Mouse (Mus musculus): ENCODE measurements around the gene Pip4k2c. TPM values are rescaled to one million over a fixed set of nuclear protein-coding genes. Genes with fewer than 3 reads are reported as not detected.

The Pip4k2c gene
- polyA plus RNA-seq, 1 experiment, result 22.2 TPM

GRCm38 (mm10) chr10:127213272-127213671, 1.9 kb upstream of the Pip4k2c start:
- DNase-seq (ENCODE audit: low read depth in 1 of 2, low spot score in 2 of 2), result no peak
- 90% methylated on average over 8 of the region's 8 CpGs for WGBS
- H3K27ac ChIP-seq (ENCODE audit: insufficient read depth, low read length), result no peak overlapping the region
- H3K4me3 ChIP-seq (ENCODE audit: extremely low read depth, insufficient read depth, insufficient read length), result no peak overlapping the region
- no peaks in the 10 kb centered on the region; the same call in 1 of the 2 replicates for H3K36me3 ChIP-seq (ENCODE audit: control insufficient read depth, insufficient read depth, low read length)
- TF ChIP-seq POLR2A (IDR thresholded peaks at IDR 0.05; ENCODE audit: low read depth, low read length), result no peak
- no peak for TF ChIP-seq CTCF (IDR thresholded peaks at IDR 0.05; ENCODE audit: extremely low read depth, insufficient read depth, insufficient read length, insufficient replicate concordance)
- H3K27me3 ChIP-seq (ENCODE audit: control insufficient read depth, insufficient read depth, low read length), result no peaks in the 10 kb centered on the region
- peaks cover 7% of the 10 kb centered on the region; the same call in 1 of the 2 replicates for H3K4me1 ChIP-seq (ENCODE audit: control insufficient read depth, insufficient read depth, insufficient read length)

DNA sequence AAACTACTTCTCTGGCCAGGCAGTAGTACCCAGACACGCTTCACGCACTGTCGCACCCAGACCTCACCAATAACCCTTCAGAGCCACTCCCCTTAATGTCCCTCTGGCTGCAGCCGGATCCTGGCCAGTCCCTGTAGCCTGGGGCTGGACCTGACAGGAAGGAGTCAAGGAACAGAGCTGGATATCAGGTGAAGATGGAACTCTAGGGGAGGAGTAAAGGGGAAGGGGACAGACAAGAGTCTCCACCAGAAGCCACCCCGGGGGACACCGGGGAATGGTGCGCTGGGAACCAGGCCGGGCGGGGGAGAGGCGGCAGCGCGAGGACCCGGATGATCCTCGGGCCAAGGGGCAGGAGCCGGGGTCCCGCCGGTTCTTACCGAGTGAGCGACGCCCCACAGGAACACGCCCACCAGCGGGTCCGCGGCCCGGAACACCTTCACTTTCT, 402 bp downstream of the Pip4k2c start:
- 2% methylated on average over 25 of the region's 25 CpGs for WGBS
- TF ChIP-seq CTCF (IDR thresholded peaks at IDR 0.05; ENCODE audit: extremely low read depth, insufficient read depth, insufficient read length, insufficient replicate concordance), result no peak
- TF ChIP-seq POLR2A (IDR thresholded peaks at IDR 0.05; ENCODE audit: low read depth, low read length), result no peak
- H3K27ac ChIP-seq (ENCODE audit: insufficient read depth, low read length), result peak overlapping the region; percentile 52; the same call in 1 of the 2 replicates
- peak overlapping the region; percentile 78 for H3K4me3 ChIP-seq (ENCODE audit: extremely low read depth, insufficient read depth, insufficient read length)
- H3K36me3 ChIP-seq (ENCODE audit: control insufficient read depth, insufficient read depth, low read length), result peaks cover 1% of the 10 kb centered on the region; the same call in 1 of the 2 replicates
- peak in 1 of 2 experiments; percentile 33 for DNase-seq (ENCODE audit: low read depth in 1 of 2, low spot score in 2 of 2)
- peaks cover 7% of the 10 kb centered on the region; the same call in 1 of the 2 replicates for H3K4me1 ChIP-seq (ENCODE audit: control insufficient read depth, insufficient read depth, insufficient read length)
- no peaks in the 10 kb centered on the region for H3K27me3 ChIP-seq (ENCODE audit: control insufficient read depth, insufficient read depth, low read length)

DNA sequence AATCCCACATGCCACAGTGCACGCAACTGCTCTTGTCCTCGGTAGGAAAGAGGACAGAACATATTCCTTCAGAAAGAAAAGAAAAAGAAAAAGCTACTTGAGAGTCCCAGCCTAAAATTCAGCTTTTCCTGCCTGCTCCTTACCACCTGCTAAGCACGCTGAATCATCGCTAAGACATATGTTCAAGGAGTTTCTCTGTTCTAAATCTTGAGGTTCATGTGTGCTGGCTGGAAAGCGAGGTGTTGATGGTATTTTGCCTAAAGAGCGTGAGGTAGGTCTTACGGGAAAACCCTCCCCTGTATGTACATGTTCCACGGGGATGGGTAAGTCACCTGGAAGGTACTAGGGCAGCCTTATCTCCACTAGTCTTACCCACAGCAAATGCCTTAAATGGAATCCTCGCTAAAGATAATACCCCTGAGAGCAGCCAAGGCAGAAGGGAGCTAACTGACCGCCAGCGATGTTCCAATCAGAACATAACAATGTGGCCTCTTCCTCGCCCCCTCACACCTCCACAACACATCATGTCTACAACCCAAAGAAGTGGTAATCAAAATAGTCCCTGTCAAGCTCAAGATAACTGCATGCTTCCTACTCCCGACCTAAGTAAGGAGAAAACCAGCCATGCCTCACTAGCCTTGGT, 1.3 kb downstream of the Pip4k2c start:
- 83% methylated on average over 13 of the region's 13 CpGs for WGBS
- DNase-seq (ENCODE audit: low read depth in 1 of 2, low spot score in 2 of 2), result no peak
- no peak overlapping the region for H3K4me3 ChIP-seq (ENCODE audit: extremely low read depth, insufficient read depth, insufficient read length)
- H3K27ac ChIP-seq (ENCODE audit: insufficient read depth, low read length), result no peak overlapping the region
- H3K4me1 ChIP-seq (ENCODE audit: control insufficient read depth, insufficient read depth, insufficient read length), result peaks cover 7% of the 10 kb centered on the region; the same call in 1 of the 2 replicates
- H3K36me3 ChIP-seq (ENCODE audit: control insufficient read depth, insufficient read depth, low read length), result peaks cover 9% of the 10 kb centered on the region
- TF ChIP-seq POLR2A (IDR thresholded peaks at IDR 0.05; ENCODE audit: low read depth, low read length) (no peak), CTCF (IDR thresholded peaks at IDR 0.05; ENCODE audit: extremely low read depth, insufficient read depth, insufficient read length, insufficient replicate concordance) (no peak)
- no peaks in the 10 kb centered on the region for H3K27me3 ChIP-seq (ENCODE audit: control insufficient read depth, insufficient read depth, low read length)

- Histone ChIP-seq H3K4me3 (ENCODE audit: extremely low read depth, insufficient read depth, insufficient read length) (no peak overlapping the region), H3K27me3 (ENCODE audit: control insufficient read depth, insufficient read depth, low read length) (no peaks in the 10 kb centered on the region), H3K36me3 (ENCODE audit: control insufficient read depth, insufficient read depth, low read length) (peaks cover 11% of the 10 kb centered on the region), H3K4me1 (ENCODE audit: control insufficient read depth, insufficient read depth, insufficient read length) (peaks cover 7% of the 10 kb centered on the region; the same call in 1 of the 2 replicates), H3K27ac (ENCODE audit: insufficient read depth, low read length) (no peak overlapping the region)
- WGBS, result 85% methylated on average over 4 of the region's 4 CpGs
- no peak for TF ChIP-seq CTCF (IDR thresholded peaks at IDR 0.05; ENCODE audit: extremely low read depth, insufficient read depth, insufficient read length, insufficient replicate concordance)
- no peak for TF ChIP-seq POLR2A (IDR thresholded peaks at IDR 0.05; ENCODE audit: low read depth, low read length)
- DNase-seq (ENCODE audit: low read depth in 1 of 2, low spot score in 2 of 2), result no peak
Measured at GRCm38 (mm10) chr10:127208921-127209320, 2.5 kb downstream of the Pip4k2c start.

- H3K4me1 ChIP-seq (ENCODE audit: control insufficient read depth, insufficient read depth, insufficient read length), result peaks cover 2% of the 10 kb centered on the region; the same call in 1 of the 2 replicates
- H3K27ac ChIP-seq (ENCODE audit: insufficient read depth, low read length), result peak overlapping the region; percentile 43; the same call in 1 of the 2 replicates
- H3K4me3 ChIP-seq (ENCODE audit: extremely low read depth, insufficient read depth, insufficient read length), result no peak overlapping the region
- TF ChIP-seq POLR2A (IDR thresholded peaks at IDR 0.05; ENCODE audit: low read depth, low read length) (no peak), CTCF (IDR thresholded peaks at IDR 0.05; ENCODE audit: extremely low read depth, insufficient read depth, insufficient read length, insufficient replicate concordance) (no peak)
- H3K36me3 ChIP-seq (ENCODE audit: control insufficient read depth, insufficient read depth, low read length), result peaks cover 25% of the 10 kb centered on the region
- 86% methylated on average over 10 of the region's 10 CpGs for WGBS
- DNase-seq (ENCODE audit: low read depth in 1 of 2, low spot score in 2 of 2), result no peak
- H3K27me3 ChIP-seq (ENCODE audit: control insufficient read depth, insufficient read depth, low read length), result no peaks in the 10 kb centered on the region
Measured at GRCm38 (mm10) chr10:127205373-127205772, 6.0 kb downstream of the Pip4k2c start.

GRCm38 (mm10) chr10:127204589-127204988, 6.8 kb downstream of the Pip4k2c start:
- TF ChIP-seq POLR2A (IDR thresholded peaks at IDR 0.05; ENCODE audit: low read depth, low read length), result no peak
- TF ChIP-seq CTCF (IDR thresholded peaks at IDR 0.05; ENCODE audit: extremely low read depth, insufficient read depth, insufficient read length, insufficient replicate concordance), result no peak
- no peak overlapping the region for H3K4me3 ChIP-seq (ENCODE audit: extremely low read depth, insufficient read depth, insufficient read length)
- H3K27ac ChIP-seq (ENCODE audit: insufficient read depth, low read length), result no peak overlapping the region
- no peaks in the 10 kb centered on the region for H3K27me3 ChIP-seq (ENCODE audit: control insufficient read depth, insufficient read depth, low read length)
- H3K36me3 ChIP-seq (ENCODE audit: control insufficient read depth, insufficient read depth, low read length), result peaks cover 29% of the 10 kb centered on the region
- 88% methylated on average over 5 of the region's 5 CpGs for WGBS
- DNase-seq (ENCODE audit: low read depth in 1 of 2, low spot score in 2 of 2), result no peak
- no peaks in the 10 kb centered on the region for H3K4me1 ChIP-seq (ENCODE audit: control insufficient read depth, insufficient read depth, insufficient read length)

GRCm38 (mm10) chr10:127203106-127203505, 8.3 kb downstream of the Pip4k2c start:
- no peaks in the 10 kb centered on the region for H3K27me3 ChIP-seq (ENCODE audit: control insufficient read depth, insufficient read depth, low read length)
- peaks cover 38% of the 10 kb centered on the region for H3K36me3 ChIP-seq (ENCODE audit: control insufficient read depth, insufficient read depth, low read length)
- H3K4me3 ChIP-seq (ENCODE audit: extremely low read depth, insufficient read depth, insufficient read length), result no peak overlapping the region
- TF ChIP-seq CTCF (IDR thresholded peaks at IDR 0.05; ENCODE audit: extremely low read depth, insufficient read depth, insufficient read length, insufficient replicate concordance) (no peak), POLR2A (IDR thresholded peaks at IDR 0.05; ENCODE audit: low read depth, low read length) (no peak)
- DNase-seq (ENCODE audit: low read depth in 1 of 2, low spot score in 2 of 2), result no peak
- no peak overlapping the region for H3K27ac ChIP-seq (ENCODE audit: insufficient read depth, low read length)
- no peaks in the 10 kb centered on the region for H3K4me1 ChIP-seq (ENCODE audit: control insufficient read depth, insufficient read depth, insufficient read length)
- WGBS, result 83% methylated on average over 3 of the region's 3 CpGs
